Mouse (Mus musculus) heart, adult 9 months (tissue): ENCODE measurements around the gene Vps54.
"Not testable (repeated sequence)": the region's sequence is repeated elsewhere in the genome, so short reads cannot be mapped to it uniquely, and the experiment has no call there.

ENCODE experiments used
- DNase-seq, 2 experiments: peaks; one replicate each; pipeline ENCODE4 v3.0.0; 2022; ENCODE audit warnings: low spot score in 2 of 2

Gene Vps54

DNA sequence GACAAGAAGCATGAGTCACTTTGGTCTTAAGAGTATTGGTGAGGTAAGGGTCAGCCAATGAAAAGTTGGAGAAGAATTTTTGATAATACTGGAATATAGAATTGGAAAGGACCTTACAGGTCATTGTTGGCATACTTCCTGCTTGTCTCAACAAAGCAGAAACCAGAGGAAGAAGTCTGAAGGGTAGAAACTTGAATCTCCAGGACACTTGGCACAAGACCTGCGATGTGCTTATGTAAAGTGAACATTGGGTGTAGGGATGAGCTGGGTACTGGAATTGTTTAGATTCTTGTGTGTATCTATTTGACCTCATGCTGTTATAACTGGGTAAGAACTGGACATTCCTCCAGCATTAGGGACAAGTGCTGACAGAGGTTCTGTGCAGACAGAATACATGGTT, 2.3 kb downstream of the Vps54 start:
- no peak for DNase-seq

- DNase-seq: no peak
These were observed 8.3 kb downstream of the Vps54 start for GRCm38 (mm10) chr11:21247203-21247865.

- no peak for DNase-seq
These were observed 8.9 kb downstream of the Vps54 start for GRCm38 (mm10) chr11:21247940-21248339.

- no peak for DNase-seq
These were observed 11.3 kb downstream of the Vps54 start for GRCm38 (mm10) chr11:21250366-21250765.

DNA sequence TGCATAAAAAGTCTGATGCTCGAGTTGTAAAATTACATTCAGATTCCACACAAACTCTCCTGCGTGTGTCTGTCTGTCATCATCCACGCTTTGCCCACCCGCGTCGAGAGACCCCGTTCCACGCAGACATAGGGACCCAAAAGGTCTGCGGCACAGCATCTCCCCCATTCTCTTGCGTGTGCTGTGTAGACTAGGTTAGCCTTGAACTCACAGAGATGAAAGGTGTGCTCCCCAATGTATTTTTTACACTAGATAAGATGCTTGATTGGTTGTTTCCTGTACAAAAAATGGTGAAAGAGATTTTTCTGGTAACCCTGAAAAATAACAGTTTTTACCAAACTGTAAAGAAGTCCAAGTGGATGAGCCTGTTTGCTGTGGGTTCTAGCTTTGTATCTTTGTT, 19.5 kb downstream of the Vps54 start:
- DNase-seq: not testable (repeated sequence)

- DNase-seq: no peak
These were observed 26.3 kb downstream of the Vps54 start for GRCm38 (mm10) chr11:21265423-21265822.

- no peak for DNase-seq
These were observed 37.1 kb downstream of the Vps54 start for GRCm38 (mm10) chr11:21276151-21276550.

DNA sequence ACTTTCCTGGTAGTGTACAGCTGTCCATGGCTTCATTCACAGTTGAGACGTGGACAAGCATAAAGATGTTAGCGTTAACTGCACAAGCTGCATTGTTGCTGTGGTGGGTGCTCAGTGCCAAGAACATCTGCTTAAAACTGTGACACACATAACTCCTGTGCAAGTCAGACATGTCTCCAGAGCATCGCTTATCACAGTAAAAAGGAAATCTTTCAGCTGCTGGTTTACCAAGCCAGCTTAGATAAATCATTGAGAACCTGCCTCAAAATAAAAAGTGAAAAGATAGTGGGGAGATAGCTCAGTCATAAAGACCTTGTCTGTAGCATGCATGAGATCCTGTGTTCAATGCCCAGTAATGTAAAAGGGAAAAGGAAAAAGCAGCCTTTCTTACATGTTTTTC, 47.3 kb downstream of the Vps54 start:
- no peak for DNase-seq

- DNase-seq: not testable (repeated sequence)
These were observed 49.1 kb downstream of the Vps54 start for GRCm38 (mm10) chr11:21288153-21288552.

GRCm38 (mm10) chr11:21295486-21295885, 56.4 kb downstream of the Vps54 start:
- DNase-seq: no peak

- DNase-seq: no peak
These were observed 64.5 kb downstream of the Vps54 start for GRCm38 (mm10) chr11:21303619-21304018.

GRCm38 (mm10) chr11:21307078-21307668, 68.1 kb downstream of the Vps54 start:
- DNase-seq: peak in 1 of 2 experiments; percentile 9

GRCm38 (mm10) chr11:21308119-21308518, 69.0 kb downstream of the Vps54 start:
- DNase-seq: no peak

DNA sequence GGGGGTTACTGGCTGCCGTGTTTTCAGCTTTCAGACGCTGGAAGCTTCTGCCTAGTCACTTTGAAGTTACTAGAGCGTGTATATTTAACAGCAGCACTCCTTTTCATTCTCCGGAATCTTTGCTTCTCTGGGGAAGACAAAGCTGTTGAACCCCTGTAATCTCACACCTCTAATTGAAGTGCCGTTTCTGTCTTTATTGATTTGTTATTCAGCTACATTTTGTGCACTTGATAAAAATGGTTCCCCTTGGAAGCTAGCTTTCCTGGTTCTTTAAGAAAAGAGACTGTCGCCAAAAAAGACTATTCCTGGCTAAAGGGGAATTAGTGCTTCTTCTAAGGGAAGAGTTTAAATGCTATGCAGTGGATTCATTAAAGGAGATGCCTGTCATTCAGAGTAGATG, 70.4 kb downstream of the Vps54 start:
- DNase-seq: no peak

GRCm38 (mm10) chr11:21313922-21314657, 75.0 kb downstream of the Vps54 start:
- DNase-seq: peak; percentile 48 to 58

DNA sequence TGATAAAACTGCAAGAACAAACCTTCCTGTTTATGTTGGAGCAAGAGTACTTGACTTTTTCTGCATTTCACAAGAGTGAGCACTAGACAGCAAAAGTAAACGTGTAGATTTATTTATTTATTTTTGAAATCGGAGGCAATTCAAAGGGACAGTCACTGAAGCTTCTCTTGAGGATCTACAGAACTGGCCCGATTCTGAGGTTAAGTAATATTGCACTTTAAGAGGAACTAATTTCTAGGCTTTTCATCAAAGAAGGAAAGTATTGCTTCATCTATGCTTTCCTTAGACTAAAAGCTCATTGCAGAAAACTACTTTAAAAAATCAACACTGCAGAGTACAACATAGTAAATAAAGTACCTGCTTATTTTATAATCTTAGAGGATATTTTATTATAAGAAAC, 82.5 kb downstream of the Vps54 start:
- no peak for DNase-seq

DNA sequence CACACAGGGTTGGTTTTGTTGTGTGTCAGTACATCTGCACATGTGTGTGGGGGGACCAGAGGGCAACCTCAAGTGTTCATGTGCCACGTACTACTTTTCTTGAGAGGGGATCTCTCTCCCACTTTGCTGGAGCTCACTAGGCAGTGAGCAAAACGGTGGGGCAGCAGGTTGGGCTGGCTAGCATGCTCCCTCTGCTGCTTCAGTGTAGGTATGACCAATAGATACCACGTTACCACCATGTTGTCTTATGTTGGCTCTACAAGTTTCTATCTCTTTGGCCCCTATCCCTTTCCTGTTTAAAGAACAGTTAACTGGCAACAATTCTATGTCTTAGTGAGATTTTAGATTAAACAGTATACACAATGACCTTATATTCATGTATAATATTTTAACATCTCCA, 83.3 kb downstream of the Vps54 start:
- DNase-seq: no peak

- no peak for DNase-seq
These were observed 86.7 kb downstream of the Vps54 start for GRCm38 (mm10) chr11:21325781-21326180.

DNA sequence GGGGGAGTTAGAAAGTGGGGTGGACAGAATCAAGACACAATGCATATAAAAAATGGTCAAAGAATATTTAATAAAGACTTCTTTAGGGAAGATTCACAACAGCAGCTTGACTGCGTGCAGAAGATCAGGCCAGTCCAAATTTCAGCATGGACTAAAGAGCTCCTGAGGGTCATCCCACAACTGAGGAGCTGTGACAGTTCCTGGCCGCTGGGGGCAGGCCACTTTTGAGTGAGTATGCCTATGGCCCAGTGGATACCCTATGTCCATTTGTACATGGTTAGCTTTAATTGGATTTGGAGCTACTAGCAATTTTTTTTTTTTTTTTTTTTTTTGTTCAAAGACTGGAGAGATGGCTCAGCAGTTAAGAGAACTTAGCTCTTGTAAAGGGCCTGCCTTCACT, 87.7 kb downstream of the Vps54 start:
- DNase-seq: no peak

DNA sequence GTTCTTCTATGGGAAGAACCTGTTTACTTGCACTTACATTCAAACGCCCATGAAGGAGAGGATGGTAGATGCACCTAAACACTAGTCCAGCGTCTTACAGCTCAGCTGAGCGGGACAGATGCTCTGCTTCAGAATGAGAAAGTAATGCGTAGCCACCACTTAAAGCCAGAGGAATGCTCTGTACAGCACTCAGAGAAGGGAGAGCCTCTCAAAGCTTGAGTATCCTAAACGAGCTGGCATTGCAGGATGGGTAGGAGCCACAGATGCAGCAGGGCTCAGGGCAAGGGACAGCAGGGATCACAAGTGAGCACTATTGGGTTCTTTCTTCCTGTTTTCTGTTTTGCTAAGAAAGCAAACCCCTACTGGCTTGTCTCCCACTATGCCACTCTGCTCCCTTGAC, 88.4 kb downstream of the Vps54 start:
- no peak for DNase-seq

- DNase-seq: no peak
These were observed 89.1 kb downstream of the Vps54 start for GRCm38 (mm10) chr11:21328141-21328540.

DNA sequence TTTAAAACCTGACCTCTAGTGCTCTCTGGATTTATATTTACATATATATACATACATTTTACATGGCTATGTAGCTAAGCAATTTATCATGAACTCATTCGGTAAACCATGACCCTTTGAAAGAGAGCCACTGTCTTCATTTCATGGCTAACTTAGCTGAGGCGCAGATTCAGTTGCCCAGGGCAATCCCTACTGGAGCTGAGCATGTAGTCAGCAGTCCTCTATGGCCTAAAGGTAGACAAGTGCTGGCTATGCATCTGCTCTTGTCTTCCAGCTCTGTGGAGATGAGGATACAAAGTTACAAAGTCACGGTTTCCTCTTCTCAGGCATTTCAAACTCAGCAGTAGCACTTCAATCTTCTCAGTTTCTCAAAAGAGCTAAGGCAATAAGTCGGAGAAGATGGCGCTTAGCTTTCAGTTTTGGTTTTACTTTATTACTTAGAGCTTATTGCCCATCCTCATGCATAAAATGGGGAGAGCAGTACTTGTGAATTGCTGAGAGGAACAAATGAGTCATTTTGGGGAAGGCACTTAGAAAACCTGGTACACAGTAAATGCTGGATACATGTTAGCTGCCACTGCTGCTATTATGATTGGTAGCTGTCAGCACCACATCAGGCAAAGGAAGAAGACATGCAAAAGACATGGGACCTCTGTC, 93.7 kb downstream of the Vps54 start:
- no peak for DNase-seq

- no peak for DNase-seq
These were observed 98.8 kb downstream of the Vps54 start for GRCm38 (mm10) chr11:21337855-21338254.
